Mouse (Mus musculus): ENCODE measurements at regions not wholly inside any gene's neighbourhood (a gene's known extent, or its start where the extent isn't known, plus 50 kb on each side); places are given as distances from the start of the nearest gene placed in this dataset.

DNA sequence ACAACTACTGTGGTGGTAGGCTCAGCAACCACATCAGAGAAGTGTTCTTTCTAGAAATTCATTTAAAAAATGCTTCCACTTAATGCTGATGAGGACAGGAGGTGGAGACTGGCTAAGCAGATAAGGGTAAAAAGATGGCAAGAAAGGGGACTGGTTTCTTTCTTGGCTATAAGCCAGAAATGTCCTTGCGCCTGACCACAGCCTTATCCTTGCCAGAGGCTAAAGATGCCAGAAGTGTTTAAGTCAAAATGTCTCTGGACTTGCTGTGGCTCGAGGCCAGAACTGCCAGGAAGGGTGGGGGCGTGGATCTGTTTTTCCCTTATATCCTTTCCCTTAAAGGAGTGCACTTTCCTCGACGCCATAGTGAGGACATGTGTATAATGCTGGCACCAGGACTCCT lies 133.7 kb downstream of the Drd1 start:
- Histone ChIP-seq H3K4me1 (replicated peaks; ENCODE audit: control insufficient read depth, insufficient read depth, low read length) (no peaks in the 10 kb centered on the region), H3K36me3 (ENCODE audit: control insufficient read depth, insufficient read depth, low read length) (no peaks in the 10 kb centered on the region), H3K4me3 (ENCODE audit: control insufficient read depth, insufficient read depth, low read length) (no peak overlapping the region), H3K27me3 (ENCODE audit: control insufficient read depth, insufficient read depth, low read length) (no peaks in the 10 kb centered on the region), H3K27ac (ENCODE audit: control insufficient read depth, insufficient read depth, low read length) (no peak overlapping the region)
- DNase-seq: no peak
- TF ChIP-seq CTCF (IDR thresholded peaks at IDR 0.05; ENCODE audit: borderline replicate concordance, control insufficient read depth, extremely low read depth, insufficient read depth, low read length, poor library complexity) (no peak), POLR2A (IDR thresholded peaks at IDR 0.05; ENCODE audit: control insufficient read depth, extremely low read depth, insufficient read depth, low read length, poor library complexity) (no peak)
- WGBS: 77% methylated on average over 5 of the region's 5 CpGs

DNA sequence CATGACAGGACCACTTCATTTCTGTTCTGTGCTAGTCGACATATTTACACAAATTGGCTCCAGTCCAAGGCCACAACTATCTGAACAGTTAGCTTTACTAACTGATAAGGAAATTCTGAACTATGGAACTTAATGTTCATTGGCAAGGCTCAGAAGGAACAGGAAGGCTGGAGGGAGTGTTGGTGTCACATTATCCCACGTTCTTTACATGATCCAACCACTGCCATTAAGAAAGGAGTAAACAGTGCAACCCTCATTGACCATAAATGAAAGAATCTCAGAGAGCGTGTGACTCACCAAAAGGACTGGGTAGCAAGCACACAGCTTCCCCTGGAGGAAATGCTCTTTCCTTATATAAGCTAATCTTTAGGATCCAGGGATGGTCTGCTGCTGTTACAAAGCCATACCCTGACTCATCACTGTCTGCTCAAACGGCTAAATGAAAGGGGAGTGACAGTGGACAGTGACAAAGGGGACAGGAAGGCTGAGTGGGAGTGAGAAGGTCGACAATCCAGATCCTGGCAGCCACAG lies 135.6 kb downstream of the Drd1 start:
- H3K36me3 ChIP-seq (ENCODE audit: control insufficient read depth, insufficient read depth, low read length): no peaks in the 10 kb centered on the region
- no peak overlapping the region for H3K27ac ChIP-seq (ENCODE audit: control insufficient read depth, insufficient read depth, low read length)
- no peak overlapping the region for H3K4me3 ChIP-seq (ENCODE audit: control insufficient read depth, insufficient read depth, low read length)
- WGBS: 23% methylated on average over 5 of the region's 5 CpGs
- no peak for TF ChIP-seq CTCF (IDR thresholded peaks at IDR 0.05; ENCODE audit: borderline replicate concordance, control insufficient read depth, extremely low read depth, insufficient read depth, low read length, poor library complexity)
- TF ChIP-seq POLR2A (IDR thresholded peaks at IDR 0.05; ENCODE audit: control insufficient read depth, extremely low read depth, insufficient read depth, low read length, poor library complexity): no peak
- no peaks in the 10 kb centered on the region for H3K4me1 ChIP-seq (replicated peaks; ENCODE audit: control insufficient read depth, insufficient read depth, low read length)
- no peaks in the 10 kb centered on the region for H3K27me3 ChIP-seq (ENCODE audit: control insufficient read depth, insufficient read depth, low read length)
- DNase-seq: no peak

DNA sequence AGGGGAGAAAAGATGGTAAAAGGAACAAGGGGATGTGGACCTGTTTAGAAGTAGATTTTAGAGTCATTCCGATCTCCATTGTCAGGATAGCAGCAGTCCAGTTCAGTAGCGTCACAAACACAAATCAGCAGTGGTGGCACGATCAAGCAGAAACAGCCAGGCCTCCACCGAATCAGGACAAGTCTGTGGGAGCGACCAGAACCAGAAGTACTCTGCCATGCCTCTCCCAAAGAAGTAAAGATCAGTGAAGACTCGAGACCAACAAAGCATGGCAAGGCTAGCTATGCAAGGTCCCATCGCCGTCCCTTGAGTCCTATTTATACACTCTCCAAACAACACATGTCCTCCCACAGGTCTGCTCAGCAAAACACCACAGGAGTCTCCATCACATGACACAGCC lies 140.0 kb downstream of the Drd1 start:
- DNase-seq: no peak
- WGBS: 91% methylated on average over 8 of the region's 8 CpGs
- TF ChIP-seq CTCF (IDR thresholded peaks at IDR 0.05; ENCODE audit: borderline replicate concordance, control insufficient read depth, extremely low read depth, insufficient read depth, low read length, poor library complexity): no peak
- TF ChIP-seq POLR2A (IDR thresholded peaks at IDR 0.05; ENCODE audit: control insufficient read depth, extremely low read depth, insufficient read depth, low read length, poor library complexity): no peak
- H3K27ac ChIP-seq (ENCODE audit: control insufficient read depth, insufficient read depth, low read length): no peak overlapping the region
- H3K4me3 ChIP-seq (ENCODE audit: control insufficient read depth, insufficient read depth, low read length): no peak overlapping the region
- no peaks in the 10 kb centered on the region for H3K27me3 ChIP-seq (ENCODE audit: control insufficient read depth, insufficient read depth, low read length)
- no peaks in the 10 kb centered on the region for H3K36me3 ChIP-seq (ENCODE audit: control insufficient read depth, insufficient read depth, low read length)
- H3K4me1 ChIP-seq (replicated peaks; ENCODE audit: control insufficient read depth, insufficient read depth, low read length): no peaks in the 10 kb centered on the region

- H3K36me3 ChIP-seq (ENCODE audit: control insufficient read depth, insufficient read depth, low read length): no peaks in the 10 kb centered on the region
- 85% methylated on average over 11 of the region's 11 CpGs for WGBS
- H3K27me3 ChIP-seq (ENCODE audit: control insufficient read depth, insufficient read depth, low read length): no peaks in the 10 kb centered on the region
- no peak for TF ChIP-seq CTCF (IDR thresholded peaks at IDR 0.05; ENCODE audit: borderline replicate concordance, control insufficient read depth, extremely low read depth, insufficient read depth, low read length, poor library complexity)
- TF ChIP-seq POLR2A (IDR thresholded peaks at IDR 0.05; ENCODE audit: control insufficient read depth, extremely low read depth, insufficient read depth, low read length, poor library complexity): no peak
- H3K27ac ChIP-seq (ENCODE audit: control insufficient read depth, insufficient read depth, low read length): no peak overlapping the region
- no peak for DNase-seq
- H3K4me1 ChIP-seq (replicated peaks; ENCODE audit: control insufficient read depth, insufficient read depth, low read length): no peaks in the 10 kb centered on the region
- H3K4me3 ChIP-seq (ENCODE audit: control insufficient read depth, insufficient read depth, low read length): no peak overlapping the region
Observed at GRCm38 (mm10) chr13:53914434-53914833, 141.1 kb downstream of the Drd1 start.

DNA sequence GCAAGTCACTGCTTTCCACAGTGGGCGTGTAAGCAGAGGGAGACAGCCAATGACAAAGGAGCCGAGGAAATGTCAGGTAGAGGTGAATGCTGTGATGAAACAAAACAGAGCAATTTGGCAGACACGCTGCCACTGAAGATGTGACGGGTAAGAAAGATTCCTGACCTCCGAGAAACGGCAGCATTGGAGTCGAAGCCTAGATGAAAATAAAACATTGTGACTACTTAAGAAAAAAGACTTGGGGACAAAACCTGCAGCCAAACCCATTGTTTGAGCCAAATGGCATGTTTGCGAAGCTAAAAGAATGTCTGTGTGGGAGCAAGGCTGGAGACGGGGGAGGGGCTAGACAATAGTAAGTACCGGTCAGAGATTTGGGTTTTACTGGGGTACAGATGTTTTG lies 142.0 kb downstream of the Drd1 start:
- Histone ChIP-seq H3K27me3 (ENCODE audit: control insufficient read depth, insufficient read depth, low read length) (no peaks in the 10 kb centered on the region), H3K27ac (ENCODE audit: control insufficient read depth, insufficient read depth, low read length) (no peak overlapping the region), H3K4me1 (replicated peaks; ENCODE audit: control insufficient read depth, insufficient read depth, low read length) (no peaks in the 10 kb centered on the region), H3K36me3 (ENCODE audit: control insufficient read depth, insufficient read depth, low read length) (no peaks in the 10 kb centered on the region), H3K4me3 (ENCODE audit: control insufficient read depth, insufficient read depth, low read length) (no peak overlapping the region)
- TF ChIP-seq POLR2A (IDR thresholded peaks at IDR 0.05; ENCODE audit: control insufficient read depth, extremely low read depth, insufficient read depth, low read length, poor library complexity) (no peak), CTCF (IDR thresholded peaks at IDR 0.05; ENCODE audit: borderline replicate concordance, control insufficient read depth, extremely low read depth, insufficient read depth, low read length, poor library complexity) (no peak)
- 62% methylated on average over 10 of the region's 10 CpGs for WGBS
- DNase-seq: no peak

DNA sequence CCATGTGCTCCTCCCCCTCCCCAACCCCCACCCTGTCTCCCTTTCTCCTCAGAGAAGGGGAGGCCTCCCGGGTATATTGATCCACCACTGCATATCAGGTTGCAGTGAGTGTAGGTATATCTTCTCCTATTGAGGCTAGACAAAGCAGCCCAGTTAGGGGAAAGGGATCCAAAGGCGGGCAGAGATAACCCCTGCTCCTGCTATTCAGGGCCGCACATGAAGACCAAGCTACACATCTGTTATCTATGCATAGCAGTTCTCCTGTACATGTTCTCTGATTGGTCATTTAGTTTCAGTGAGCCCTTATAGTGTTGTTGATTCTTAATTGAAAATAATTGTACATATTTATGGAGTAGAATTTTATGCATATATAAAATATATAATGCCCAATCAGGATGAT lies 143.7 kb downstream of the Drd1 start:
- Histone ChIP-seq H3K4me3 (ENCODE audit: control insufficient read depth, insufficient read depth, low read length) (no peak overlapping the region), H3K27me3 (ENCODE audit: control insufficient read depth, insufficient read depth, low read length) (no peaks in the 10 kb centered on the region), H3K27ac (ENCODE audit: control insufficient read depth, insufficient read depth, low read length) (no peak overlapping the region), H3K4me1 (replicated peaks; ENCODE audit: control insufficient read depth, insufficient read depth, low read length) (no peaks in the 10 kb centered on the region), H3K36me3 (ENCODE audit: control insufficient read depth, insufficient read depth, low read length) (no peaks in the 10 kb centered on the region)
- TF ChIP-seq CTCF (IDR thresholded peaks at IDR 0.05; ENCODE audit: borderline replicate concordance, control insufficient read depth, extremely low read depth, insufficient read depth, low read length, poor library complexity): no peak
- TF ChIP-seq POLR2A (IDR thresholded peaks at IDR 0.05; ENCODE audit: control insufficient read depth, extremely low read depth, insufficient read depth, low read length, poor library complexity): no peak
- WGBS: 82% methylated on average over 3 of the region's 3 CpGs
- no peak for DNase-seq

- no peak for DNase-seq
- H3K27ac ChIP-seq (ENCODE audit: control insufficient read depth, insufficient read depth, low read length): no peak overlapping the region
- H3K4me1 ChIP-seq (replicated peaks; ENCODE audit: control insufficient read depth, insufficient read depth, low read length): no peaks in the 10 kb centered on the region
- H3K36me3 ChIP-seq (ENCODE audit: control insufficient read depth, insufficient read depth, low read length): no peaks in the 10 kb centered on the region
- no peak overlapping the region for H3K4me3 ChIP-seq (ENCODE audit: control insufficient read depth, insufficient read depth, low read length)
- 93% methylated on average over 8 of the region's 8 CpGs for WGBS
- no peaks in the 10 kb centered on the region for H3K27me3 ChIP-seq (ENCODE audit: control insufficient read depth, insufficient read depth, low read length)
- no peak for TF ChIP-seq POLR2A (IDR thresholded peaks at IDR 0.05; ENCODE audit: control insufficient read depth, extremely low read depth, insufficient read depth, low read length, poor library complexity)
- no peak for TF ChIP-seq CTCF (IDR thresholded peaks at IDR 0.05; ENCODE audit: borderline replicate concordance, control insufficient read depth, extremely low read depth, insufficient read depth, low read length, poor library complexity)
Observed at GRCm38 (mm10) chr13:53911261-53911660, 144.2 kb downstream of the Drd1 start.

All from thymus, adult 2 months (tissue).